Mouse (Mus musculus) adrenal gland, adult 2 months (tissue): ENCODE data around the gene Nbeal2. TPM values are rescaled to one million over a fixed set of nuclear protein-coding genes. Genes with fewer than 3 reads are reported as not detected.

ENCODE experiments used
- DNase-seq: peaks from one replicate; pipeline ENCODE4 v3.0.0; 2021
- polyA plus RNA-seq: library from polyadenylated mRNA; depleted of rRNA; stranded (reverse); fragments of >200 nt; gene quantifications from 2 replicates; pipeline ENCODE4 v1.2.3, GENCODE M21; 2012
- total RNA-seq, 2 experiments: library from RNA; stranded (reverse); gene quantifications; 2 replicates each; pipeline ENCODE4 v1.2.3; 2021

Gene Nbeal2
- total and polyA plus RNA-seq, 3 experiments = 5.5 to 22.5 (median 7.1) TPM

DNA sequence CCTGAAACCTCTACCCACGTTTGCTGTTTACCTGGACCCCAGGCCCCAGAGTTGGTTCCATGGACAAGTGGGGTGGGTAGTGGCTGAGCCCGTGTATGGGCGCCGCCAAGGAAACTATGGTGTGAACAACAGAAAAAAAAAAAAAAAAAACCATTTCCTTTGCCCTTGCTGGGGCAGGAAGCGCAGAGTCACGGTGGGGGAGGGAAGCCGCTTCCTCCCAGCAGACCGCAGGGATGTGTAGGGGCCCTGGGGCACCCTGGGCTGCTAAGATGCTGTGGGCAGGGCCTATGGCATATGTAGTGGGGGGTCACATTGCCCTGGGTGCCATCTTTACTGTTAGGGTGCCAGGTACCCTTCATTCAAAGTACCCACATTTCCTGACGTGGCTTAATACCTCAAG, 8.7 kb downstream of the Nbeal2 start:
- no peak for DNase-seq

DNA sequence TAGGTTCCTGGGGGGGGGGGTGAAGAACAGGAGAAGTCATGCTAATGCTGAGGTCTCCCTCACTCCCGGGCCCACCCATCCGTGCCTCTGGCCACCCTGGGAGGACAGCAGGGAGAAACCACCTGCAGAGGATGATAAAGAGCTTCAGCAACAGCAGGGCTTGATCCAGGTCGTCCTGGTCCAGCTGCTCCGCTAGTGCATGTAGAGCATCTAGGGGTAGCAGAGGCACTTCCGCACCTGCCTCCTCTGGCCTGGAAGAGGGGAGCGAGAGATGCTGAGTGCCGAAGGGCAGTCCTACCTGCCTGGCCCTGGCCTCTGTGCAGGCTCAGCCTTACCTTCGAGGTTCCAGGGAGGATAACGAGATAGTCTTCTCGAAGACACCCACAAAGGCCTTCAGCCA, 9.7 kb downstream of the Nbeal2 start:
- no peak for DNase-seq

- DNase-seq = no peak
These were observed 10.2 kb downstream of the Nbeal2 start for GRCm38 (mm10) chr9:110643787-110644186.

DNA sequence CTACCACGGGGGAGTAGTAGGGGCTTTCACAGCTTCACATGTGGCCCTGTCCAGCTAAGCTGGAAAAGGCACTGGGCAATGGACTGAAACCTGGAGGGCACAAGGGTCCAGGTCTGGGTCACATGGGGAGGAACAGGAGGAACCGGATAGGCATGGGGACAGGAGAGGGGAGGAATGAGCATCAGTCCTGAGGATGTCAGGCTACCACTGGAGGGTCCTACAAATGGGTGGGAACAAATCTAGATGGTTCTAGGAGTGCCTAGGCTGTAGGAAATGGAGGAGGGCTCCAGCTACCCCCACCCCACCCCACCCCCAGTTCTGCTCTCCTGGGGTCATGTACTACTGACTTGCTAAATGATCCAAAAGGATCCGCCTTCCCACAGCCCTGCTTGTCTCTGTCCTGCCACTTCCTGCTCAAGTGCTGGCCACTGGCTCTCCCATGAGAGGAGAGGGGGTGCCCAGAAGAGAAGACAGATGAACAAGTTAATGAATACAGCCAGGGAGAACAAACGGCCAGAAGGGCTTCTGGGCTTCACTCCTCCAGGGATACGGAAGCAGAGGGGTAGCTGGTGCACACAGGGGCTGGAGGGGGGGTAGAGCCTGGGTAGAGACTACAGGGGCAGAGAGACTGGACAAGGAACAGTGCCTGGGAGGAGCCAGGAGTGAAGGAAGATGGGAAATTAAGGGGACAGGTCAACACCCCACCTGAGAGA, 11.0 kb downstream of the Nbeal2 start:
- DNase-seq = no peak

- no peak for DNase-seq
These were observed 13.0 kb downstream of the Nbeal2 start for GRCm38 (mm10) chr9:110641006-110641405.

DNA sequence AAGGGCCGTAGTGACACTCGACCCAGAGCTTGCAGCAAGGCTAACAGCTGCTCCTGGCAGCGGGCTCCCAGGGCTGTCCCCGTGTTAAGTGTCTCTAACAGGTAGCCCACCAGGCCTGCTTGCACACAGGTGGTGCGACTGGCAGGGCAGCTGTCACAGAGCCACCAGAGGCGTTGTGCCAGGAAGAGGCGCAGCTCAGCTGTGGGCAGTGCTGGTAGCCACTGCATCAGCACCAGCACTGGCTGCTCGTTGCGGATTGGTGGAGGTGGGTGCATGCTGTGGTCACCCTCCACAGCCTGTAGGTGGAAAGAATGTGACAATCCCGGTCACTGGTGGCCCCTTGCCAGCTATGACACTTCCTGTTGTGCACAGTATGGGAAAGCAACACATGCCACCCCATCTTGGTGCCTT, 15.3 kb downstream of the Nbeal2 start:
- DNase-seq = no peak

DNA sequence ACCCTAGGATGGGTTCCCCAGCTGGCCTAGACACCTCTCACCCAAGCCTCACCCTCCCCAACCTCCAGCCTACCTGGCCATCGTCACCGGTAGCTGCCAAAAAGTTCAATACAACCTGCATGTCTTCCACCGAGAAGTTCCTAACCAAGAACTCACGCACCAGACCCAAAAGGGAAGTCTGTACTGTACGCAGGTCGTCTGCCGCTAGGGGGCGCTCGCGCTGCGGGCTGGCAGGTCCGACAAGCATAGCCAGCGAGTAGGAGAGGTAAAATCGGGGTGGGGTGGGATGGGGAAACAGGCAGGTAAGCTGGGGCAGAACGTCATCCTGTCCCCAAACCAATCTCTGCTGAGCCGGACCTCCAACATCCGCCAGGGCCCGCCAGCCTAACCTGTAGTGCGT, 18.7 kb downstream of the Nbeal2 start:
- peak; percentile 84 for DNase-seq

GRCm38 (mm10) chr9:110633882-110634281, 20.1 kb downstream of the Nbeal2 start:
- no peak for DNase-seq

GRCm38 (mm10) chr9:110632671-110633070, 21.3 kb downstream of the Nbeal2 start:
- DNase-seq = peak; percentile 64

GRCm38 (mm10) chr9:110631651-110632275, 22.2 kb downstream of the Nbeal2 start:
- DNase-seq = no peak

GRCm38 (mm10) chr9:110631191-110631590, 22.8 kb downstream of the Nbeal2 start:
- peak; percentile 65 for DNase-seq

- DNase-seq = no peak
These were observed 23.8 kb downstream of the Nbeal2 start for GRCm38 (mm10) chr9:110630171-110630570.

GRCm38 (mm10) chr9:110625350-110625908, 28.5 kb downstream of the Nbeal2 start:
- no peak for DNase-seq

- peak; percentile 94 for DNase-seq
These were observed 29.4 kb downstream of the Nbeal2 start, which contains the start of gene Nradd for GRCm38 (mm10) chr9:110624361-110625166. Gene Nradd, minus strand, starts transcription at chr9:110624452.

GRCm38 (mm10) chr9:110623416-110624195, 30.4 kb downstream of the Nbeal2 start:
- no peak for DNase-seq

DNA sequence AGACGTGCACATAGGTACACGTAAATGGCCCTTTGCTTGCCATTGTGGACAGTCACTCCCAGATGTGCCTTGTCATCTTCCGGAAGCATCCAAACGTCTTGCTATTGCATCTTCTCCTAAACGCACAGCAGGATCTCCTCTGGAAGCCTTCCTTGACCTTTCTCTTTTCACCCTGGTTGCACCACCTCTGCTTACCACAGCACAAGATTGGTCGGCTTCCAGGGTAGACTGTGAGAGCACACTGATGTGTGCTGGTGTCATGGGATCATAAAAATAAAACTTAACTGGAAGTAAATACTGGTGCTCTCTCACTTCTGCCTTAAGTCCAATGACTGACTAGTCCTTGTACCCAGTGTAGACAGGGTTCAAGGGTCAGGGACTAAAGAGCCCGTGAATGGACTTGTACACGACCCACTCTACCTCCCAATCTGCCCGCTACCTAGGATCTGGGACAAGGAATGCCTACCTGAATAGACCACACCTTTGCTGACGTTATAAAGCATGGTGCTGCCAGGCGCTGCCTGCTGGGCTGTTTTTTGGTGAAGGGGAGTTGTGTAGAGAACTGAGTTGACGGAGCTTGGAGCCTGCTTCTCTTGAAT, 31.2 kb downstream of the Nbeal2 start:
- DNase-seq = peak; percentile 35

- DNase-seq = no peak
These were observed 33.3 kb downstream of the Nbeal2 start for GRCm38 (mm10) chr9:110620685-110621084.

GRCm38 (mm10) chr9:110620180-110620579, 33.8 kb downstream of the Nbeal2 start:
- DNase-seq = no peak

GRCm38 (mm10) chr9:110617081-110617480, 36.9 kb downstream of the Nbeal2 start:
- DNase-seq = no peak

DNA sequence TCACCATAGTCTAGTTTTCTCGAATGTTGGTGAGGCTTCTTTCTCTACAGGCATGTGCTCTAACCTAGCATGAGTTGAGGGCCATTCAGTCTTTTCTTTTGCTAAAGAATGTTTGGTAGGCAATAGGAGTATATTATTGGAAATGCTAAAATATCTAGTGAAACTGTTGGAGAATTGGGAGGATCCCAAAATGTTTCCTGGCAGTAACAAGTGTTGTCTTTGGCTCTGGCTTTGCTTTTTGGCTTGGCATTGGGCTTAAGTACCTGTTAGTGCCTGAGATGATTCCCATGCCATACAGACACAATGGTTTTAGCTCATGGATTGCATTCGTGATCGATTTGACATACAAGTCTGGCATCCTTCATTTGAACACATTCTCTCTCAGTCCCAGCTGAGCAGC, 42.5 kb downstream of the Nbeal2 start:
- no peak for DNase-seq

DNA sequence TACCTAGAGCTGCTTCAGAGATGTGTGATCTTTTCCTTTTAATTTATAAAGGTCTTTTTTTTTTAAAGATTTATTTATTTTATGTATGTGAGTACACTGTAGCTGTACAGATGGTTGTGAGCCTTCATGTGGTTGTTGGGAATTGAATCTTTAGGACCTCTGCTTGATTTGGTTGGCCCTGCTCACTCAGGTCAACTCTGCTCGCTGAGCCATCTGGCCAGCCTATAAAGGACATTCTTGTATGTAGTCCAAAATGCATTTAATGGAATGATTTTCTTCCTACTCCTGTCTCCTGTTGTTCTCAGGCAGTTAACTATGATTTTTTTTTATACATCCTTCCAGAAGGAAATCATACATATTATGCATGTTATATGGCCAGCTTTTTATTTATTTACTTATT, 70.4 kb downstream of the Nbeal2 start:
- DNase-seq = no peak
